In the genomic region with DNA sequence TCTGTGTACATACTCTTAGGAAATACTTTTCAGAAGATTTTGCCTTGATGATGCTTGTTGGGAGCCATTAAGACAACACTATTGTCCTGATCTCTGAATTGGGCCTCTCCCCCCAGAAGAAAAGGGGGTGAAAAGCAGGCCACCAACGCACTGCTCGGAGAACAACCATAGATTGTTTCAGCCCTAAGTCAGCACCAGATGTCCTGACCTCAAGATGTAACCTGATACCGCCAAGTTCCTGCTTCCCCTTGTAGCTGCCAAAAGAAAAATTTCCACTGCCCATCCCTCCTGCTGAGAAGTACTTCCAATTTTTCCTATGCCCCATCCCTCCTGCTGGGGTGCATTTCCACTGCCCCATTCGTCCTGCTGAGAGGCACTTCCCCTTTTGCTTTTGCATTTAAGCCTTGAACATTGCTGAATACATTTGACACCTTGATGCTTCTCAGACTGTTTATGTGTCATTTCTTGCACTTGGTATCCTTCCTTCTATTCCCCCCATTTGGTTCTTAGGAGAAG, we compare ENCODE assay signal across 30 mouse cellular contexts. TPM values are rescaled to one million over a fixed set of nuclear protein-coding genes. Genes with fewer than 3 reads are reported as not detected.
DNase-seq lines count a peak whose midpoint lies in the region; ATAC-seq and TF ChIP-seq lines count a peak whose summit lies in the region.
"Had no signal": no experiment of that assay in that cellular context is flagged by ENCODE, and none has a peak within 500 bp of the region (broad histone marks: within the 10 kb centered on the region; RNA-seq: fewer than 3 reads in every experiment).

No protein-coding gene starts in this region.

- no peaks in the 10 kb centered on the region for H3K9me3 ChIP-seq in forebrain, embryonic 12.5 days
- H3K9me3 ChIP-seq: forebrain, embryonic 15.5 days; hindbrain, embryonic 10.5 days had no signal

- no peak overlapping the region for H3K4me3 ChIP-seq in forebrain, embryonic 12.5 days (replicated peaks)
- no peak overlapping the region for H3K4me3 ChIP-seq in thymus, adult 2 months (ENCODE audit: control insufficient read depth, insufficient read depth, low read length)
- H3K4me3 ChIP-seq: forebrain, embryonic 15.5 days; heart, embryonic 12.5 days; heart, embryonic 15.5 days; hindbrain, embryonic 10.5 days had no signal

- no peak for ATAC-seq in forebrain, embryonic 12.5 days (ENCODE audit: low FRiP score)
- ATAC-seq: activated CD4-positive, CD25-positive, alpha-beta regulatory T cell, adult 4 months; forebrain, embryonic 15.5 days; hindbrain, postnatal 0 days; inflammation-experienced regulatory T-cells, adult 6 months; intestine, embryonic 16.5 days; Patski had no signal

- DNase-seq in 3134 (ENCODE audit: extremely low read depth, insufficient read length, low spot score): peak; percentile 35
- peak; percentile 53 for DNase-seq in ES-CJ7 (ENCODE audit: low read depth, low spot score)
- peak; percentile 78 for DNase-seq in R1 (ENCODE audit: low read depth, low spot score)
- no peak for DNase-seq in left cerebral cortex, adult 8-10 months (ENCODE audit: low spot score in 2 of 2)
- DNase-seq in thymus, adult 2 months: no peak
- DNase-seq: adrenal gland, adult 8-10 months; adrenal gland, postnatal 25 days; cerebellum, adult 11-12 months; cerebellum, adult 8-10 months; cerebellum, postnatal 10 days; cerebellum, postnatal 36 days; embryo, embryonic 11 days; gastrocnemius, postnatal 25 days; heart, adult 18-20 months; heart, postnatal 10 days; heart, postnatal 36 days; kidney, adult 18-20 months had no signal

- H3K27ac ChIP-seq in forebrain, embryonic 12.5 days: no peak overlapping the region
- H3K27ac ChIP-seq in thymus, adult 2 months (ENCODE audit: control insufficient read depth, insufficient read depth, low read length): no peak overlapping the region
- H3K27ac ChIP-seq: forebrain, embryonic 15.5 days; heart, embryonic 15.5 days; hindbrain, embryonic 10.5 days; hindbrain, embryonic 14.5 days; hindbrain, postnatal 0 days had no signal

- no peaks in the 10 kb centered on the region for H3K4me1 ChIP-seq in forebrain, embryonic 12.5 days
- no peaks in the 10 kb centered on the region for H3K4me1 ChIP-seq in thymus, adult 2 months (replicated peaks; ENCODE audit: control insufficient read depth, insufficient read depth, low read length)
- H3K4me1 ChIP-seq: forebrain, embryonic 15.5 days; heart, embryonic 12.5 days; heart, embryonic 15.5 days; hindbrain, embryonic 10.5 days had no signal

- no peaks in the 10 kb centered on the region for H3K27me3 ChIP-seq in forebrain, embryonic 12.5 days
- H3K27me3 ChIP-seq in thymus, adult 2 months (ENCODE audit: control insufficient read depth, insufficient read depth, low read length): no peaks in the 10 kb centered on the region
- H3K27me3 ChIP-seq: forebrain, embryonic 15.5 days; heart, embryonic 12.5 days; heart, embryonic 15.5 days; Patski had no signal

- 63% methylated on average over 4 of the region's 4 CpGs for WGBS in forebrain, embryonic 12.5 days
- WGBS in thymus, adult 2 months: 78% methylated on average over 4 of the region's 4 CpGs

- no peak for TF ChIP-seq POLR2A in thymus, adult 2 months (IDR thresholded peaks at IDR 0.05; ENCODE audit: control insufficient read depth, extremely low read depth, insufficient read depth, low read length, poor library complexity)

- no peak overlapping the region for H3K4me2 ChIP-seq in forebrain, embryonic 12.5 days
- H3K4me2 ChIP-seq: forebrain, embryonic 15.5 days; heart, embryonic 12.5 days; heart, embryonic 15.5 days; hindbrain, embryonic 14.5 days had no signal

- no peak overlapping the region for H3K9ac ChIP-seq in forebrain, embryonic 12.5 days
- H3K9ac ChIP-seq: forebrain, embryonic 15.5 days; heart, embryonic 12.5 days; heart, embryonic 15.5 days; hindbrain, embryonic 14.5 days had no signal

- no peaks in the 10 kb centered on the region for H3K36me3 ChIP-seq in forebrain, embryonic 12.5 days (replicated peaks)
- no peaks in the 10 kb centered on the region for H3K36me3 ChIP-seq in thymus, adult 2 months (ENCODE audit: control insufficient read depth, insufficient read depth, low read length)
- H3K36me3 ChIP-seq: forebrain, embryonic 15.5 days; heart, embryonic 12.5 days; heart, embryonic 15.5 days; hindbrain, embryonic 10.5 days had no signal

- TF ChIP-seq CTCF in thymus, adult 2 months (IDR thresholded peaks at IDR 0.05; ENCODE audit: borderline replicate concordance, control insufficient read depth, extremely low read depth, insufficient read depth, low read length, poor library complexity): no peak

RNA-seq across cellular contexts. Expression of gene Apob, which starts 45.0 kb away (rescaled TPM):
- not detected in 2 replicates for polyA plus RNA-seq in forebrain, embryonic 12.5 days (2016; fragmentation: Nextera tagmentation; extraction: Ambion mirVana)
- total RNA-seq in left cerebral cortex, adult 8-10 months (2022): under 1 TPM in 2 of 4 experiments, not detected in 2; 0.02 to 0.06 TPM
- 0.23 and 0.96 TPM in 2 replicates for polyA plus RNA-seq in thymus, adult 2 months (2012; rRNA removed)
- total RNA-seq: heart, adult 18-20 months; heart, postnatal 36 days; MEL had no signal
- polyA plus RNA-seq: forebrain, embryonic 11.5 days; hindbrain, postnatal 0 days had no signal

Comparison
In these comparisons a context has a peak if more than half of its experiments do, and no peak if none do; other contexts are left out.
1. DNase-seq: peak in 3134 (single experiment), ES-CJ7 (single experiment) and R1 (single experiment); none in left cerebral cortex, adult 8-10 months (0 of 2) and thymus, adult 2 months (single experiment).